Mouse (Mus musculus) heart, embryonic 12.5 days (tissue): ENCODE measurements around the gene Mepce. TPM values are rescaled to one million over a fixed set of nuclear protein-coding genes. Genes with fewer than 3 reads are reported as not detected.

Experiments
- ATAC-seq: fragments of 200-750 bp; cut with Nextera tagmentation; 2 replicates; pipeline ENCODE4 v1.8.0; 2017; ENCODE audit warnings: moderate TSS enrichment, moderate library complexity; ENCODE audit not compliant: insufficient number of reproducible peaks, low FRiP score
- H3K27ac ChIP-seq: fragments of 300-500 bp; sonication (generic); 2 replicates; pipeline ENCODE4 v1.5.1; 2016; ENCODE audit warnings: mild to moderate bottlenecking, moderate library complexity; ENCODE audit not compliant: poor library complexity, severe bottlenecking
- H3K27me3 ChIP-seq: fragments of 300-500 bp; sonication (generic); replicated peaks from 2 replicates; pipeline ENCODE4 v1.6.1; 2016; ENCODE audit warnings: mild to moderate bottlenecking, moderate library complexity
- H3K36me3 ChIP-seq: fragments of 300-500 bp; sonication (generic); 2 replicates; pipeline ENCODE4 v1.6.1; 2016; ENCODE audit warnings: mild to moderate bottlenecking, moderate library complexity
- H3K4me1 ChIP-seq: fragments of 300-500 bp; sonication (generic); replicated peaks from 2 replicates; pipeline ENCODE4 v1.6.1; 2016; ENCODE audit warnings: mild to moderate bottlenecking
- H3K4me2 ChIP-seq: fragments of 300-500 bp; sonication (generic); 2 replicates; pipeline ENCODE4 v1.6.1; 2016; ENCODE audit warnings: mild to moderate bottlenecking, moderate library complexity
- H3K4me3 ChIP-seq: fragments of 300-500 bp; sonication (generic); 2 replicates; pipeline ENCODE4 v1.5.1; 2016; ENCODE audit warnings: mild to moderate bottlenecking
- H3K9ac ChIP-seq: fragments of 300-500 bp; sonication (generic); 2 replicates; pipeline ENCODE4 v1.6.1; 2016; ENCODE audit warnings: mild to moderate bottlenecking, moderate library complexity
- H3K9me3 ChIP-seq: fragments of 300-500 bp; sonication (generic); replicated peaks from 2 replicates; pipeline ENCODE4 v1.6.1; 2016; ENCODE audit warnings: mild to moderate bottlenecking, moderate library complexity
- WGBS: fragments of 180-500 bp; shearing (Covaris S2); methylation state at CpG from one replicate; pipeline ENCODE4 v1.1.7; 2016; 5-methylcytosine and 5-hydroxymethylcytosine counted together
- polyA plus RNA-seq: library from polyadenylated mRNA; unstranded; fragments of >200 nt; fragmentation: Nextera tagmentation; extraction: Ambion mirVana; gene quantifications from 2 replicates; pipeline ENCODE4 v1.2.1, GENCODE M21; 2016

The Mepce gene
- polyA plus RNA-seq, 1 experiment from 2014 or later, result 8.8 TPM

DNA sequence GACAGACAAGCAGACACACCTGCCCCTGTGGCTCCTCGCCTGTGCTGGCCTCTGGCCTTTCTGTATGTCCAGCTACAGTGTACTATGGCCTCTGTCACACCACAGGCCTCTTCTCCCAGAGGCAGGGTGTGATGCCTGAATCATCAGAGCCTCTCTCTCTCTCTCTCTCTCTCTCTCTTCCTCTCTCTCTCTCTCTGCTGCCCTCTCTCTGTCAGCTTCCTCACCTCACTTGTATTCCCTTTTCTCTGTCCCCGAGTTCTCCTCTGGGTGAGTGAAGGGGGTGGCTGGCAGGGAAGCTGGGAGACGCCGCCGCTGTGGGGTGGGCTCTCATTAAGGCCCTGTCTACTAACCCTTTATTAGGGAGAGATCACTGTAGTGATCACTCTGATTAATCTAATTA lies 48.9 kb downstream of the Mepce start:
- peaks cover 24% of the 10 kb centered on the region for H3K36me3 ChIP-seq
- no peak overlapping the region for H3K4me2 ChIP-seq
- H3K27me3 ChIP-seq, result no peaks in the 10 kb centered on the region
- no peak overlapping the region for H3K27ac ChIP-seq
- no peaks in the 10 kb centered on the region for H3K9me3 ChIP-seq
- 58% methylated on average over 5 of the region's 5 CpGs for WGBS
- peaks cover 41% of the 10 kb centered on the region for H3K4me1 ChIP-seq
- no peak overlapping the region for H3K4me3 ChIP-seq
- H3K9ac ChIP-seq, result no peak overlapping the region; the same call in 1 of the 2 replicates
- no peak for ATAC-seq

- Histone ChIP-seq H3K9me3 (no peaks in the 10 kb centered on the region), H3K27me3 (0 out of 2 replicates have a peak, but pooled peaks cover under 1% of the 10 kb centered on the region), H3K4me3 (no peak overlapping the region), H3K4me2 (no peak overlapping the region), H3K9ac (peak overlapping the region; percentile 11; the same call in 1 of the 2 replicates), H3K4me1 (peaks cover 41% of the 10 kb centered on the region), H3K36me3 (peaks cover 34% of the 10 kb centered on the region), H3K27ac (no peak overlapping the region)
- ATAC-seq, result no peak
- whole genome bisulfite sequencing, result 87% methylated on average over 6 of the region's 6 CpGs
These were observed 50.0 kb downstream of the Mepce start for GRCm38 (mm10) chr5:137737400-137737940.

DNA sequence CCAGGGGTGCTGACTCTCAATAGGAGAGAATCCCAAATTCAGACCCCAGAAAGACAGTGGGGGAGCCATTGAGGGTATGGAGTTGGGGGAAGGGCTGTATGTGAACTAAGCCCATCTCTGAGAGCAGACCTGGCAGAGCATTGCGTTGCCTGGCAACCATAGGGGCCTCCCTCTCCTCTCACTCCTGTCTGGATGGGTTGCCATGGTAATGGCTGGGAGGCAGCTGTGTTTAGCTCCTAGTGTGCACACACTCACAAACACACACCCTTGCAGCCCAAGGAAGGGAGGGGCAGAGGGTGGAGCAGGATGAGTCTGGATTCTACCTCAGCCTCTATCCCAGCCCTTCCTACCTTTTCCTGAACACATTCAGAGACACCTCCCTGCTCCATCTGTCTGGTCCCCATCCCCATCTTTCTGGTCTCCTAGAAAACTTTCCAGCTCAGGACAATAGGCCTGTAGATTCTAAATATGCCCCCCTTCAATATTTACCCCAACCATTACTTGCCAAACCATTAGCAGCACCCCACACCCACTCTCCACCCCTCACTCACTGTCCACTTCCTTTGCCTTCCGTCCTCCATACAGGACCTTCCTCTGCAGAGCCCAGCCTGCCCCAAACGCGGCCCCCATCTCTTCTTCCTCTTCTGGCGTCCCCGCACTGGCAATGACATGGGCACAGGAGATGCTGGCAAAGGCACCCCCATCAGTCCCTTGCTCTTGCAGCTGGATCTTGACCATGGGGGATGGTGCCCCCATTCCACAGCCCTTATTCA lies 53.0 kb downstream of the Mepce start:
- ATAC-seq, result no peak
- no peak overlapping the region for H3K27ac ChIP-seq
- 72% methylated on average over 6 of the region's 6 CpGs for WGBS

GRCm38 (mm10) chr5:137733638-137734288 lies 53.7 kb downstream of the Mepce start:
- ATAC-seq, result no peak
- Histone ChIP-seq H3K4me2 (no peak overlapping the region), H3K4me1 (peaks cover 13% of the 10 kb centered on the region), H3K27me3 (peaks cover 15% of the 10 kb centered on the region; the same call in 1 of the 2 replicates), H3K36me3 (peaks cover 41% of the 10 kb centered on the region), H3K9me3 (no peaks in the 10 kb centered on the region), H3K27ac (no peak overlapping the region), H3K9ac (no peak overlapping the region), H3K4me3 (no peak overlapping the region)
- WGBS, result 90% methylated on average over 12 of the region's 12 CpGs

More for the DNA sequence above, 53.0 kb downstream of the Mepce start:
- Histone ChIP-seq H3K4me1 (peaks cover 19% of the 10 kb centered on the region), H3K4me3 (no peak overlapping the region), H3K36me3 (peaks cover 41% of the 10 kb centered on the region), H3K9ac (no peak overlapping the region), H3K27me3 (peaks cover 15% of the 10 kb centered on the region; the same call in 1 of the 2 replicates), H3K4me2 (no peak overlapping the region), H3K9me3 (no peaks in the 10 kb centered on the region)

Other genes with a start within 250 kb of the Mepce start
- gene Actl6b, start 234.1 kb downstream of the Mepce start, polyA plus RNA-seq, result 0.40 TPM in 1 of 2 replicates, not detected in the other
- 0.51 and 1.9 TPM in 2 replicates for gene Tfr2, start 217.8 kb downstream of the Mepce start, polyA plus RNA-seq
- 18.7 and 18.8 TPM in 2 replicates for gene Mospd3, start 186.6 kb downstream of the Mepce start, polyA plus RNA-seq
- 109 and 118 TPM in 2 replicates for gene Pcolce, start 173.9 kb downstream of the Mepce start, polyA plus RNA-seq
- 0.15 TPM in 1 of 2 replicates, not detected in the other for gene Fbxo24, start 158.7 kb downstream of the Mepce start, polyA plus RNA-seq
- 24.3 and 27.3 TPM in 2 replicates for gene Lrch4, start 158.5 kb downstream of the Mepce start, polyA plus RNA-seq
- 6.9 and 7.1 TPM in 2 replicates for gene Gm20605, start 158.5 kb downstream of the Mepce start, polyA plus RNA-seq
- gene Sap25, start 146.3 kb downstream of the Mepce start, polyA plus RNA-seq, result 5.2 and 5.3 TPM in 2 replicates
- 0.20 and 0.21 TPM in 2 replicates for gene Irs3, start 141.9 kb downstream of the Mepce start, polyA plus RNA-seq
- 25.6 and 29.3 TPM in 2 replicates for gene Agfg2, start 102.9 kb downstream of the Mepce start, polyA plus RNA-seq
- 1.2 and 1.7 TPM in 2 replicates for gene Nyap1, start 46.0 kb downstream of the Mepce start, polyA plus RNA-seq
- gene Tsc22d4, start 41.9 kb downstream of the Mepce start, polyA plus RNA-seq, result 144 and 154 TPM in 2 replicates
- gene Ppp1r35, start 8.8 kb downstream of the Mepce start, polyA plus RNA-seq, result 28.0 and 31.8 TPM in 2 replicates
- gene Zcwpw1, start 143 bp upstream of the Mepce start, polyA plus RNA-seq, result 10.9 and 11.4 TPM in 2 replicates
- gene Pilra, start 48.6 kb upstream of the Mepce start, polyA plus RNA-seq, result 2.3 and 2.5 TPM in 2 replicates
- 0.26 and 0.57 TPM in 2 replicates for gene Pilrb1, start 70.5 kb upstream of the Mepce start, polyA plus RNA-seq
- 1.9 and 2.7 TPM in 2 replicates for gene Pilrb2, start 84.2 kb upstream of the Mepce start, polyA plus RNA-seq
- 0.08 and 0.09 TPM in 2 replicates for gene Cyp3a13, start 134.0 kb upstream of the Mepce start, polyA plus RNA-seq
- gene Gjc3, start 175.4 kb upstream of the Mepce start, polyA plus RNA-seq, result 0.05 TPM in 1 of 2 replicates, not detected in the other
- not detected in 2 replicates for gene Azgp1, start 193.9 kb upstream of the Mepce start, polyA plus RNA-seq
- gene Smok3a, start 233.6 kb upstream of the Mepce start, polyA plus RNA-seq, result not detected in 2 replicates
- not detected in 2 replicates for gene Smok3b, start 233.8 kb upstream of the Mepce start, polyA plus RNA-seq